Mouse (Mus musculus): ENCODE results near the gene Ubap1l. TPM values are rescaled to one million over a fixed set of nuclear protein-coding genes. Genes with fewer than 3 reads are reported as not detected.

The Ubap1l gene
- total and polyA plus RNA-seq, 3 experiments = 0.13 TPM; not detected in 2

DNA sequence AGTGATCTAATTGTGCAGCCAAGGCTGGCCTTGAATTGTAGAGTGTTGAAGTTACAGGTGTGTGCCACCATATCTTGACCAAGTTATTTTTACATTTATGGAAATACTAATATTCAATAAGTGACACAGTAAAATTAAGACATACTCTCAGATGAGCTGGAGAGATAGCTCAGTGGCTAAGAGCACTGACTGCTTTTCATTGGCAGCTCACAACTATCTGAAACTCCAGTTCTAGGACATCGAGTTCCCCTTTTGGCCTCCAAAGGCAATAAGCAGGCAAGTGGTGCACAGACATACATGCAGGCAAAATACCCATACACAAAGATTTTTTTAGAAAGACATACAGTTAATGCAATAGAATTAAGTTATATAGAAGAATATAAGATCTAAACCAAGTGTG lies 47.0 kb upstream of the Ubap1l start:
- no peak overlapping the region for H3K27ac ChIP-seq (ENCODE audit: insufficient read depth, low read depth)
- no peaks in the 10 kb centered on the region for H3K27me3 ChIP-seq (replicated peaks)
- no peak overlapping the region for H3K4me3 ChIP-seq (replicated peaks in 1 of 3; ENCODE audit: low read depth in 2 of 3, low read length in 2 of 3, poor library complexity in 1 of 3)
- no peaks in the 10 kb centered on the region for H3K9me3 ChIP-seq (replicated peaks; ENCODE audit: low read length)
- H3K79me2 ChIP-seq (replicated peaks; ENCODE audit: control insufficient read depth, extremely low read depth, insufficient read depth, poor library complexity, severe bottlenecking) = no peaks in the 10 kb centered on the region
- TF ChIP-seq ZNF384 (IDR thresholded peaks at IDR 0.05; ENCODE audit: low read depth, low read length) (no peak), RAD21 (IDR thresholded peaks at IDR 0.05; ENCODE audit: low read depth, low read length) (no peak), ZKSCAN1 (IDR thresholded peaks at IDR 0.05; ENCODE audit: borderline replicate concordance, low read depth, low read length) (no peak), MAX (IDR thresholded peaks at IDR 0.05; ENCODE audit: low read length) (no peak), HCFC1 (IDR thresholded peaks at IDR 0.05; ENCODE audit: low read depth, low read length) (no peak), MEF2A (IDR thresholded peaks at IDR 0.05; ENCODE audit: borderline replicate concordance, low read depth, low read length) (no peak), ZC3H11A (IDR thresholded peaks at IDR 0.05; ENCODE audit: low read depth, low read length) (no peak), SIN3A (IDR thresholded peaks at IDR 0.05; ENCODE audit: low read length) (no peak), ETS1 (conservative IDR thresholded peaks at IDR 0.05; ENCODE audit: low read depth, low read length) (no peak), PAX5 (IDR thresholded peaks at IDR 0.05; ENCODE audit: low read length) (no peak), ELF1 (IDR thresholded peaks at IDR 0.05; ENCODE audit: low read depth, low read length) (no peak), E2F4 (IDR thresholded peaks at IDR 0.05; ENCODE audit: insufficient replicate concordance, low read depth, low read length) (no peak), USF1 (IDR thresholded peaks at IDR 0.05; ENCODE audit: low read depth, low read length) (no peak), POLR2A (IDR thresholded peaks at IDR 0.05; ENCODE audit: low read depth, low read length) (no peak), IRF4 (IDR thresholded peaks at IDR 0.05; ENCODE audit: low read depth, low read length) (no peak)
- in situ Hi-C loops (cut with MboI; ENCODE audit: low pct_ligation_motif_present, low pct_unique_long_range_greater_than_20kb, low sequenced_read_pairs) (no loop called here), dilution Hi-C loops (cut with MboI; ENCODE audit: extremely low pct_ligation_motif_present, extremely low pct_unique_long_range_greater_than_20kb, low sequenced_read_pairs) (no loop called here)
- no peak overlapping the region for H3K9ac ChIP-seq (ENCODE audit: insufficient read depth, low read depth)
- H3K36me3 ChIP-seq (replicated peaks in 1 of 2; ENCODE audit: control insufficient read depth in 1 of 2, insufficient read depth in 1 of 2, low read length in 1 of 2) = peaks cover 41 to 72% of the 10 kb centered on the region in 2 experiments
- no peak for DNase-seq (ENCODE audit: extremely low read depth)
- no peak overlapping the region for H3K4me2 ChIP-seq (ENCODE audit: insufficient read depth, low read depth, poor library complexity, severe bottlenecking)
- no peaks in the 10 kb centered on the region for H3K4me1 ChIP-seq (ENCODE audit: control insufficient read depth in 1 of 2, insufficient read depth in 2 of 2)

DNA sequence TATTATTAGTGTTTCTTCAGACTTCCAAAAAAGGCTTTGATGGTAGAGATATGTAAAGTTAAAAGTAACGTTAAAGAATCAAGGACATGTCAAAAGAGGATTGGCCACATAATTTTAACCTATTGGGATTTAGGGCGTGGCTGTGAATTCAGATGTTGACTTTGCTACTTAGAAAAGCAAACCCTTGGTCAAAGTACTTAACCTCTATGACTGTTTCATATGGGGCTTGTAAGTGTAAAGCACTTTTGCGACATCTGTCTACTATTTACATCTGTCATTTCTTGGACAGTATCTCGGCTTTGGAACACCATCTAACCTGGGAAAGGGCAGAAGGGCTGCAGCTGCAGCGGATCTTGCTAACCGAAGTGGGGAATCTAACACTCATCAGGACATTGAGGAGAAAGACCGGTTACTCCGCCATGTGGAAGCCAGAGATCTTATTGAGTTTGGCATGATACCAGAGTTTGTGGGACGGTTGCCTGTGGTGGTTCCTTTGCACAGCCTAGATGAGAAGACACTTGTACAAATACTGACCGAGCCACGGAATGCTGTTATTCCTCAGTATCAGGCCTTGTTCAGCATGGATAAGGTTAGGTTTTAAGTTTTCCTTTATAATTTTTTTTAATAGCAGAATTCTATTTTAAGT lies 38.5 kb upstream of the Ubap1l start:
- H3K4me1 ChIP-seq (ENCODE audit: control insufficient read depth in 1 of 2, insufficient read depth in 2 of 2) = no peaks in the 10 kb centered on the region
- no peaks in the 10 kb centered on the region for H3K79me2 ChIP-seq (replicated peaks; ENCODE audit: control insufficient read depth, extremely low read depth, insufficient read depth, poor library complexity, severe bottlenecking)
- H3K4me2 ChIP-seq (ENCODE audit: insufficient read depth, low read depth, poor library complexity, severe bottlenecking) = no peak overlapping the region
- H3K9ac ChIP-seq (ENCODE audit: insufficient read depth, low read depth) = no peak overlapping the region
- no peaks in the 10 kb centered on the region for H3K9me3 ChIP-seq (replicated peaks; ENCODE audit: low read length)
- no peak for TF ChIP-seq MAX (IDR thresholded peaks at IDR 0.05; ENCODE audit: low read length)
- TF ChIP-seq PAX5 (IDR thresholded peaks at IDR 0.05; ENCODE audit: low read length) = no peak
- no peak for TF ChIP-seq GABPA (IDR thresholded peaks at IDR 0.05; ENCODE audit: insufficient replicate concordance, low read depth, low read length)
- no peak overlapping the region for H3K4me3 ChIP-seq (replicated peaks in 1 of 3; ENCODE audit: low read depth in 2 of 3, low read length in 2 of 3, poor library complexity in 1 of 3)
- no peaks in the 10 kb centered on the region for H3K27me3 ChIP-seq (replicated peaks)
- DNase-seq (ENCODE audit: extremely low read depth) = no peak
- dilution Hi-C loops (cut with MboI; ENCODE audit: extremely low pct_ligation_motif_present, extremely low pct_unique_long_range_greater_than_20kb, low sequenced_read_pairs) = no loop called here
- H3K36me3 ChIP-seq (replicated peaks in 1 of 2; ENCODE audit: control insufficient read depth in 1 of 2, insufficient read depth in 1 of 2, low read length in 1 of 2) = peaks cover 43 to 80% of the 10 kb centered on the region in 2 experiments
- H3K27ac ChIP-seq (ENCODE audit: insufficient read depth, low read depth) = no peak overlapping the region
- in situ Hi-C loops (cut with MboI; ENCODE audit: low pct_ligation_motif_present, low pct_unique_long_range_greater_than_20kb, low sequenced_read_pairs) = no loop called here

All from CH12.LX (cell line).